Mouse (Mus musculus): ENCODE results near the gene B3gnt7. TPM values are rescaled to one million over a fixed set of nuclear protein-coding genes. Genes with fewer than 3 reads are reported as not detected.

The B3gnt7 gene
- polyA plus RNA-seq, 1 experiment from 2014 or later: 5.9 TPM

GRCm38 (mm10) chr1:86293868-86294267 lies 8.8 kb upstream of the B3gnt7 start:
- Histone ChIP-seq H3K4me2 (ENCODE audit: low read length) (no peak overlapping the region), H3K36me3 (ENCODE audit: control insufficient read depth, insufficient read depth, low read length) (no peaks in the 10 kb centered on the region), H3K9me3 (ENCODE audit: control insufficient read depth, low read length) (no peaks in the 10 kb centered on the region), H3K4me1 (ENCODE audit: control insufficient read depth, insufficient read depth, low read length) (no peaks in the 10 kb centered on the region), H3K27ac (replicated peaks; ENCODE audit: low read depth, low read length) (no peak overlapping the region), H3K9ac (replicated peaks; ENCODE audit: low read length) (no peak overlapping the region), H3K4me3 (replicated peaks; ENCODE audit: low read depth, low read length) (no peak overlapping the region), H3K27me3 (ENCODE audit: control insufficient read depth, insufficient read depth, low read length) (no peaks in the 10 kb centered on the region)
- ATAC-seq (ENCODE audit: low FRiP score, low TSS enrichment) (no peak), DNase-seq (no peak)
- WGBS: 92% methylated on average over 5 of the region's 5 CpGs

GRCm38 (mm10) chr1:86294472-86294871 lies 8.2 kb upstream of the B3gnt7 start:
- Histone ChIP-seq H3K4me1 (ENCODE audit: control insufficient read depth, insufficient read depth, low read length) (no peaks in the 10 kb centered on the region), H3K36me3 (ENCODE audit: control insufficient read depth, insufficient read depth, low read length) (no peaks in the 10 kb centered on the region), H3K9me3 (ENCODE audit: control insufficient read depth, low read length) (no peaks in the 10 kb centered on the region), H3K27ac (replicated peaks; ENCODE audit: low read depth, low read length) (no peak overlapping the region), H3K27me3 (ENCODE audit: control insufficient read depth, insufficient read depth, low read length) (no peaks in the 10 kb centered on the region), H3K9ac (replicated peaks; ENCODE audit: low read length) (no peak overlapping the region), H3K4me3 (replicated peaks; ENCODE audit: low read depth, low read length) (no peak overlapping the region), H3K4me2 (ENCODE audit: low read length) (no peak overlapping the region)
- 11% methylated on average over 4 of the region's 4 CpGs for WGBS
- DNase-seq: peak; percentile 20
- ATAC-seq (ENCODE audit: low FRiP score, low TSS enrichment): no peak

- no peak overlapping the region for H3K27ac ChIP-seq (replicated peaks; ENCODE audit: low read depth, low read length)
- DNase-seq (no peak), ATAC-seq (ENCODE audit: low FRiP score, low TSS enrichment) (no peak)
- H3K4me2 ChIP-seq (ENCODE audit: low read length): no peak overlapping the region
- H3K4me1 ChIP-seq (ENCODE audit: control insufficient read depth, insufficient read depth, low read length): no peaks in the 10 kb centered on the region
- no peak overlapping the region for H3K9ac ChIP-seq (replicated peaks; ENCODE audit: low read length)
- H3K4me3 ChIP-seq (replicated peaks; ENCODE audit: low read depth, low read length): no peak overlapping the region
- peaks cover 21% of the 10 kb centered on the region for H3K27me3 ChIP-seq (ENCODE audit: control insufficient read depth, insufficient read depth, low read length)
- H3K9me3 ChIP-seq (ENCODE audit: control insufficient read depth, low read length): no peaks in the 10 kb centered on the region
- H3K36me3 ChIP-seq (ENCODE audit: control insufficient read depth, insufficient read depth, low read length): no peaks in the 10 kb centered on the region
- WGBS: 27% methylated on average over 2 of the region's 2 CpGs
Observed at GRCm38 (mm10) chr1:86300093-86300492, 2.5 kb upstream of the B3gnt7 start.

- ATAC-seq (ENCODE audit: low FRiP score, low TSS enrichment) (no peak), DNase-seq (no peak)
- no peaks in the 10 kb centered on the region for H3K4me1 ChIP-seq (ENCODE audit: control insufficient read depth, insufficient read depth, low read length)
- WGBS: 52% methylated on average over 7 of the region's 7 CpGs
- H3K4me2 ChIP-seq (ENCODE audit: low read length): no peak overlapping the region
- H3K27me3 ChIP-seq (ENCODE audit: control insufficient read depth, insufficient read depth, low read length): peaks cover 23% of the 10 kb centered on the region
- no peak overlapping the region for H3K9ac ChIP-seq (replicated peaks; ENCODE audit: low read length)
- no peaks in the 10 kb centered on the region for H3K9me3 ChIP-seq (ENCODE audit: control insufficient read depth, low read length)
- no peaks in the 10 kb centered on the region for H3K36me3 ChIP-seq (ENCODE audit: control insufficient read depth, insufficient read depth, low read length)
- H3K27ac ChIP-seq (replicated peaks; ENCODE audit: low read depth, low read length): no peak overlapping the region
- no peak overlapping the region for H3K4me3 ChIP-seq (replicated peaks; ENCODE audit: low read depth, low read length)
Observed at GRCm38 (mm10) chr1:86300731-86301130, 1.9 kb upstream of the B3gnt7 start.

GRCm38 (mm10) chr1:86301221-86302091 lies 1.2 kb upstream of the B3gnt7 start:
- peaks cover 23% of the 10 kb centered on the region for H3K27me3 ChIP-seq (ENCODE audit: control insufficient read depth, insufficient read depth, low read length)
- H3K36me3 ChIP-seq (ENCODE audit: control insufficient read depth, insufficient read depth, low read length): no peaks in the 10 kb centered on the region
- H3K9ac ChIP-seq (replicated peaks; ENCODE audit: low read length): no peak overlapping the region
- WGBS: 55% methylated on average over 6 of the region's 6 CpGs
- no peak overlapping the region for H3K4me2 ChIP-seq (ENCODE audit: low read length)
- DNase-seq: no peak
- H3K27ac ChIP-seq (replicated peaks; ENCODE audit: low read depth, low read length): no peak overlapping the region
- H3K4me1 ChIP-seq (ENCODE audit: control insufficient read depth, insufficient read depth, low read length): no peaks in the 10 kb centered on the region
- H3K9me3 ChIP-seq (ENCODE audit: control insufficient read depth, low read length): no peaks in the 10 kb centered on the region
- no peak overlapping the region for H3K4me3 ChIP-seq (replicated peaks; ENCODE audit: low read depth, low read length)
- no peak for ATAC-seq (ENCODE audit: low FRiP score, low TSS enrichment)

- DNase-seq: peak; percentile 73
- no peaks in the 10 kb centered on the region for H3K4me1 ChIP-seq (ENCODE audit: control insufficient read depth, insufficient read depth, low read length)
- H3K4me2 ChIP-seq (ENCODE audit: low read length): peak overlapping the region; percentile 98
- WGBS: under 1% methylated on average over 65 of the region's 65 CpGs
- H3K4me3 ChIP-seq (replicated peaks; ENCODE audit: low read depth, low read length): peak overlapping the region; percentile 59
- peaks cover 23% of the 10 kb centered on the region for H3K27me3 ChIP-seq (ENCODE audit: control insufficient read depth, insufficient read depth, low read length)
- H3K36me3 ChIP-seq (ENCODE audit: control insufficient read depth, insufficient read depth, low read length): no peaks in the 10 kb centered on the region
- H3K9me3 ChIP-seq (ENCODE audit: control insufficient read depth, low read length): no peaks in the 10 kb centered on the region
- ATAC-seq (ENCODE audit: low FRiP score, low TSS enrichment): peak; percentile 74
- H3K9ac ChIP-seq (replicated peaks; ENCODE audit: low read length): peak overlapping the region; percentile 65
- no peak overlapping the region for H3K27ac ChIP-seq (replicated peaks; ENCODE audit: low read depth, low read length)
Observed at GRCm38 (mm10) chr1:86303063-86303872, 636 bp downstream of the B3gnt7 start.

- WGBS: 2% methylated on average over 16 of the region's 16 CpGs
- H3K36me3 ChIP-seq (ENCODE audit: control insufficient read depth, insufficient read depth, low read length): no peaks in the 10 kb centered on the region
Observed at GRCm38 (mm10) chr1:86303873-86304250, 1.2 kb downstream of the B3gnt7 start.

GRCm38 (mm10) chr1:86306686-86307085 lies 4.1 kb downstream of the B3gnt7 start:
- Histone ChIP-seq H3K9ac (replicated peaks; ENCODE audit: low read length) (no peak overlapping the region), H3K27ac (replicated peaks; ENCODE audit: low read depth, low read length) (no peak overlapping the region), H3K4me3 (replicated peaks; ENCODE audit: low read depth, low read length) (no peak overlapping the region), H3K4me1 (ENCODE audit: control insufficient read depth, insufficient read depth, low read length) (peaks cover 8% of the 10 kb centered on the region; the same call in 1 of the 2 replicates), H3K27me3 (ENCODE audit: control insufficient read depth, insufficient read depth, low read length) (peaks cover 23% of the 10 kb centered on the region), H3K4me2 (ENCODE audit: low read length) (no peak overlapping the region), H3K36me3 (ENCODE audit: control insufficient read depth, insufficient read depth, low read length) (no peaks in the 10 kb centered on the region), H3K9me3 (ENCODE audit: control insufficient read depth, low read length) (no peaks in the 10 kb centered on the region)
- no peak for DNase-seq
- 90% methylated on average over 3 of the region's 3 CpGs for WGBS
- ATAC-seq (ENCODE audit: low FRiP score, low TSS enrichment): no peak

More at GRCm38 (mm10) chr1:86303873-86304250, 1.2 kb downstream of the B3gnt7 start:
- H3K27ac ChIP-seq (replicated peaks; ENCODE audit: low read depth, low read length): no peak overlapping the region
- H3K4me3 ChIP-seq (replicated peaks; ENCODE audit: low read depth, low read length): peak overlapping the region; percentile 59
- H3K9me3 ChIP-seq (ENCODE audit: control insufficient read depth, low read length): no peaks in the 10 kb centered on the region
- H3K9ac ChIP-seq (replicated peaks; ENCODE audit: low read length): peak overlapping the region; percentile 65
- H3K4me1 ChIP-seq (ENCODE audit: control insufficient read depth, insufficient read depth, low read length): no peaks in the 10 kb centered on the region
- H3K4me2 ChIP-seq (ENCODE audit: low read length): peak overlapping the region; percentile 98
- DNase-seq: no peak
- peaks cover 23% of the 10 kb centered on the region for H3K27me3 ChIP-seq (ENCODE audit: control insufficient read depth, insufficient read depth, low read length)
- ATAC-seq (ENCODE audit: low FRiP score, low TSS enrichment): 0 out of 2 replicates have a peak, but pooled peaks have one; percentile 19
